Mouse (Mus musculus): ENCODE data around the gene 1700028J19Rik. TPM values are rescaled to one million over a fixed set of nuclear protein-coding genes. Genes with fewer than 3 reads are reported as not detected.
A peak's percentile ranks its signal among the peaks of the same experiment; 100 is the strongest.

Gene 1700028J19Rik
- polyA plus RNA-seq, 1 experiment from 2014 or later: 0.57 TPM

DNA sequence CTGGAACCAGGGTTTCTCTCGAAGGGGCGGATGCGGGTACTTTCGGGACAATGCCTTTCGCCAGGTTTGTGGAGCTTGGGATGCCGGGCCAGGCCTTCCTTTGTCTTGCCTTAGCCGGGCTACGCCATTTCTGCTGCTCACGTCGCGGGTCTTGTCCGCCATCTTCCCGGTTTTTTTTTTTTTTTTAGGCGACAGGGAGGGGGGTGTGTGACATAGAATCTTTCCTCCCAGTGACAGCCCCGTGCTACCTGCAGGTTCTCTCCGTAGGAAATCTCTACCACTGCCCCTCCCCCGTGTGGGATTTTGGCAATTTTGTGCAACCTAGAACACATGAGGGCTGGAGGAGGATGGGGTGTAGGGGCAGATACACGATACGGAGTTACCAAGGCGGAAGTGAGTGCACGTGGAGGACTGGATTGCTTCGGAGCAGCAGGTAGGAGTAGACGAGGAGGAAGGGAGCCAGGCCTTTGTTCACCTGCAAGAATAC lies 532 bp upstream of the 1700028J19Rik start:
- Histone ChIP-seq H3K36me3 (ENCODE audit: control insufficient read depth, insufficient read depth, low read length) (no peaks in the 10 kb centered on the region; the same call in 1 of the 2 replicates), H3K27ac (replicated peaks) (peak overlapping the region; percentile 95), H3K4me1 (replicated peaks; ENCODE audit: control insufficient read depth, insufficient read depth) (no peaks in the 10 kb centered on the region; the same call in 1 of the 2 replicates), H3K4me2 (replicated peaks; ENCODE audit: low read depth) (peak overlapping the region; percentile 70), H3K27me3 (ENCODE audit: control insufficient read depth, insufficient read depth, low read length) (no peaks in the 10 kb centered on the region), H3K4me3 (ENCODE audit: low read depth, low read length) (peak overlapping the region; percentile 75), H3K9ac (ENCODE audit: low read length) (peak overlapping the region; percentile 92), H3K9me3 (ENCODE audit: control insufficient read depth, low read length) (no peaks in the 10 kb centered on the region)
- DNase-seq (ENCODE audit: low spot score) (peak; percentile 71), ATAC-seq (ENCODE audit: low FRiP score, low TSS enrichment) (peak; percentile 48)
- peak; percentile 7 for TF ChIP-seq EP300 (optimal IDR thresholded peaks at IDR 0.05)
- TF ChIP-seq CTCF (IDR thresholded peaks at IDR 0.05; ENCODE audit: low read depth): no peak
- under 1% methylated on average over 23 of the region's 23 CpGs for WGBS

DNA sequence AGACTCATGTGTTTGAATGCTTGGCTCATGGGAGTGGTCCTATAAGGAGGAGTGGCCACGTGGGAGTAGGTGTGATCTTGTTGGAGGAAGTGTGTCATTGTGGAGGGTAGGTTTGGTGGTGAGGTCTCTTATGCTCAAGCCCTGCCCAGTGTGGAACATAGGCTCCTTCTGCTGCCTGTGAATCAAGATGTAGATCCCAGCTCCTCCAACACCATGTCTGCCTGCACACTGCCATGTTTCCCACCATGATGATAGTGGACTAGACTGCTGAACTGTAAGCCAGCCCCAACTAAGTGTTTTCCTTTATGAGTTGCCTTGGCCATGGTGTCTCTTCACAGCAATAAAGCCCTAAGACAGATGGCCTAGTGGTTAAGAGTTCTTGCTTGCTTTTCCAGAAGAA lies 2.4 kb downstream of the 1700028J19Rik start:
- TF ChIP-seq EP300 (optimal IDR thresholded peaks at IDR 0.05) (no peak), CTCF (IDR thresholded peaks at IDR 0.05; ENCODE audit: low read depth) (no peak)
- Histone ChIP-seq H3K4me1 (replicated peaks; ENCODE audit: control insufficient read depth, insufficient read depth) (no peaks in the 10 kb centered on the region; the same call in 1 of the 2 replicates), H3K36me3 (ENCODE audit: control insufficient read depth, insufficient read depth, low read length) (no peaks in the 10 kb centered on the region), H3K27ac (replicated peaks) (no peak overlapping the region), H3K27me3 (ENCODE audit: control insufficient read depth, insufficient read depth, low read length) (no peaks in the 10 kb centered on the region), H3K4me3 (ENCODE audit: low read depth, low read length) (no peak overlapping the region), H3K4me2 (replicated peaks; ENCODE audit: low read depth) (no peak overlapping the region), H3K9me3 (ENCODE audit: control insufficient read depth, low read length) (no peaks in the 10 kb centered on the region), H3K9ac (ENCODE audit: low read length) (no peak overlapping the region)
- WGBS: 44% methylated on average over 1 of the region's 1 CpGs
- DNase-seq (ENCODE audit: low spot score) (no peak), ATAC-seq (ENCODE audit: low FRiP score, low TSS enrichment) (no peak)

DNA sequence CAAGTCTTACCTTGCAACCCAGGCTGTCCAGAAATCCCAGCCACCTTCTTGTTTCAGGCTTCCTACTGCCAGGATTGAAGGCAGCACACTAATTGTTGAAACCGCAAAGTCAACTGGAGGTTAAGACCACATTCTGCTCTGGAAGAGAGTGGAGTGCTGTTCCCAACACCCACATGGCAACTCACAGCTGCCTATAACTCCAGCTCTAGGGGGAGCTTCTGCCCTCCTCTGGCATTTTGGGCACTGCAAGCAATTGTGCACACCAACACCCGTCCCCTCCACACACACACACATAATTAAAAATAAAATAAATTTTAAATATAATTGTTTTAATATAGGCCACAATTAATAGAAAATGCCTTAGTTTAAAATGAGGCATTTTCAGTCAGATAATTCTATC lies 5.3 kb downstream of the 1700028J19Rik start:
- Histone ChIP-seq H3K4me1 (replicated peaks; ENCODE audit: control insufficient read depth, insufficient read depth) (no peaks in the 10 kb centered on the region), H3K9ac (ENCODE audit: low read length) (no peak overlapping the region), H3K4me2 (replicated peaks; ENCODE audit: low read depth) (no peak overlapping the region), H3K4me3 (ENCODE audit: low read depth, low read length) (no peak overlapping the region), H3K27me3 (ENCODE audit: control insufficient read depth, insufficient read depth, low read length) (no peaks in the 10 kb centered on the region), H3K36me3 (ENCODE audit: control insufficient read depth, insufficient read depth, low read length) (no peaks in the 10 kb centered on the region), H3K9me3 (ENCODE audit: control insufficient read depth, low read length) (no peaks in the 10 kb centered on the region), H3K27ac (replicated peaks) (no peak overlapping the region)
- WGBS: 47% methylated on average over 2 of the region's 2 CpGs
- TF ChIP-seq CTCF (IDR thresholded peaks at IDR 0.05; ENCODE audit: low read depth) (peak; percentile 34), EP300 (optimal IDR thresholded peaks at IDR 0.05) (no peak)
- no peak for DNase-seq (ENCODE audit: low spot score)
- ATAC-seq (ENCODE audit: low FRiP score, low TSS enrichment): no peak

DNA sequence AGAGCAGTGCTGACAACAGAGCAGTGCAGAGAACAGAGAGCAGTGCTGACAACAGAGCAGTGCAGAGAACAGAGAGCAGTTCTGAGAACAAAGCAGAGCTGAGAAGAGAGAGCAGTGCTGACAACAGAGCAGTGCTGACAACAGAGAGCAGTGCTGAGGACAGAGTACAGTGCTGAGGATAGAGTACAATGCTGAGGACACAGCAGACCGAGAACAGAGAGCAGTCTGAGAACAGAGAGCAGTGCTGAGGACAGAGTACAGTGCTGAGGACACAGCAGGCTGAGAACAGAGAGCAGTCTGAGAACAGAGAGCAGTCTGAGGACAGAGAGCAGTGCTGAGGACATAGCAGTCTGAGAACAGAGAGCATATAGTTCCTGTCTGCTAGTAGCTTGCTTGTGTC lies 5.8 kb downstream of the 1700028J19Rik start:
- no peak for DNase-seq (ENCODE audit: low spot score)
- no peak overlapping the region for H3K9ac ChIP-seq (ENCODE audit: low read length)
- WGBS: 59% methylated on average over 1 of the region's 1 CpGs
- H3K27me3 ChIP-seq (ENCODE audit: control insufficient read depth, insufficient read depth, low read length): no peaks in the 10 kb centered on the region
- no peak overlapping the region for H3K27ac ChIP-seq (replicated peaks)
- TF ChIP-seq CTCF (IDR thresholded peaks at IDR 0.05; ENCODE audit: low read depth) (no peak), EP300 (optimal IDR thresholded peaks at IDR 0.05) (no peak)
- no peak for ATAC-seq (ENCODE audit: low FRiP score, low TSS enrichment)
- H3K9me3 ChIP-seq (ENCODE audit: control insufficient read depth, low read length): no peaks in the 10 kb centered on the region
- H3K4me3 ChIP-seq (ENCODE audit: low read depth, low read length): no peak overlapping the region
- no peak overlapping the region for H3K4me2 ChIP-seq (replicated peaks; ENCODE audit: low read depth)
- H3K4me1 ChIP-seq (replicated peaks; ENCODE audit: control insufficient read depth, insufficient read depth): no peaks in the 10 kb centered on the region
- no peaks in the 10 kb centered on the region for H3K36me3 ChIP-seq (ENCODE audit: control insufficient read depth, insufficient read depth, low read length)

DNA sequence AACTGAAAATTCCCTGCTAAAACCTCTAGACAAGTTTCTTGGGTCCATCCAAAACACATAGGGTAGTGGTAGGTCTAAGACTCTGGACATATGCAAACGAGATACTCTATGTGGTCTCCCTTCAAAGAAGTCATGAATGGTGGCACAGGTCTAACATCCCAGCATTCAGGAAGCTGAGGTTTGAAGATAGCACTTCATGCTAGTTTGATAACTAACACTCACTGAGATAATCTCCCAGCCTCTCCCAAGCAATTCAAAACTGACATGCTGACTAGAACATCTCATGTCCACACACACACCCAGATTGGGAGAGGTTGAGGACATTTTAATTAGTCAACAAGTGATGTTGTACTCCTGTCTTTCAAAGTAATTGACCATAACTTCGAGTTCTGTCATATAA lies 6.6 kb downstream of the 1700028J19Rik start:
- Histone ChIP-seq H3K4me1 (replicated peaks; ENCODE audit: control insufficient read depth, insufficient read depth) (no peaks in the 10 kb centered on the region), H3K4me2 (replicated peaks; ENCODE audit: low read depth) (no peak overlapping the region), H3K9ac (ENCODE audit: low read length) (no peak overlapping the region), H3K4me3 (ENCODE audit: low read depth, low read length) (no peak overlapping the region), H3K27ac (replicated peaks) (no peak overlapping the region), H3K27me3 (ENCODE audit: control insufficient read depth, insufficient read depth, low read length) (no peaks in the 10 kb centered on the region), H3K9me3 (ENCODE audit: control insufficient read depth, low read length) (no peaks in the 10 kb centered on the region), H3K36me3 (ENCODE audit: control insufficient read depth, insufficient read depth, low read length) (no peaks in the 10 kb centered on the region)
- DNase-seq (ENCODE audit: low spot score) (no peak), ATAC-seq (ENCODE audit: low FRiP score, low TSS enrichment) (no peak)
- TF ChIP-seq EP300 (optimal IDR thresholded peaks at IDR 0.05) (no peak), CTCF (IDR thresholded peaks at IDR 0.05; ENCODE audit: low read depth) (no peak)
- 53% methylated on average over 2 of the region's 2 CpGs for WGBS

DNA sequence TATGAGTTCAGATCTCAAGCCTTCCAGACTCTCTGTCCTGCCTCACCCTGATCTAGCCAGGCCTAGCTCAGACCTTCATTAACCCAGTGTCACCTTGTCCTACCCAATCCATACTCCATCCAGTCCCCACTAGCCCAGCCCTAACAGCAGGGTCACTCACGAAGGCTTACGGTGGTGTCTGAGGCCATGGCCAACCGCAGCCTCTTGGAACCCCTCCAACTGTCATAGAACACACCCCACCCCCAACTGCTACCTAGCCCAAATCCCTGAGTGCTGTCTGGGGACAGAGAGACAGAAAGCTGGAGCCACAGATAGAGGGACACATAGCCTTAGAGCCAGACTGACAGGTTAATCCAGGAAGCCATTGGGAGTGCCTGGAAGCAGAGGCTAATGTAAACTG lies 10.6 kb downstream of the 1700028J19Rik start, which contains the start of gene Gm36864:
Gene Gm36864, plus strand, starts transcription at position 269 of the 400 bp plus-strand sequence.
- Histone ChIP-seq H3K4me2 (replicated peaks; ENCODE audit: low read depth) (no peak within 1 kb of the TSS), H3K36me3 (ENCODE audit: control insufficient read depth, insufficient read depth, low read length) (no peaks in the 10 kb centered on the region), H3K4me1 (replicated peaks; ENCODE audit: control insufficient read depth, insufficient read depth) (no peaks in the 10 kb centered on the region), H3K9me3 (ENCODE audit: control insufficient read depth, low read length) (no peaks in the 10 kb centered on the region), H3K27me3 (ENCODE audit: control insufficient read depth, insufficient read depth, low read length) (no peaks in the 10 kb centered on the region), H3K9ac (ENCODE audit: low read length) (no peak within 1 kb of the TSS), H3K4me3 (ENCODE audit: low read depth, low read length) (no peak within 1 kb of the TSS), H3K27ac (replicated peaks) (no peak within 1 kb of the TSS)
- no peak for DNase-seq (ENCODE audit: low spot score)
- ATAC-seq (ENCODE audit: low FRiP score, low TSS enrichment): no peak
- 65% methylated on average over 3 of the region's 3 CpGs for WGBS
- TF ChIP-seq CTCF (IDR thresholded peaks at IDR 0.05; ENCODE audit: low read depth) (no peak), EP300 (optimal IDR thresholded peaks at IDR 0.05) (no peak)

All from stomach, postnatal 0 days (tissue).